Mouse (Mus musculus) C2C12 (cell line): ENCODE measurements around the gene Atg9a.
A peak's percentile ranks its signal among the peaks of the same experiment; 100 is the strongest.

ENCODE experiments used
- CEBPB ChIP-seq: IDR thresholded peaks from one replicate; pipeline ENCODE4 v1.6.1; 2011; ENCODE audit warnings: low read depth, mild to moderate bottlenecking, control low read depth, moderate library complexity
- CTCF ChIP-seq: IDR thresholded peaks from one replicate; pipeline ENCODE4 v1.5.1; 2011; ENCODE audit not compliant: control insufficient read depth, insufficient read depth, insufficient read length
- FOSL1 ChIP-seq: IDR thresholded peaks from one replicate; pipeline ENCODE4 v1.8.0; 2011; ENCODE audit warnings: mild to moderate bottlenecking, low read length; ENCODE audit not compliant: poor library complexity, insufficient read depth, severe bottlenecking
- MAX ChIP-seq: IDR thresholded peaks from one replicate; pipeline ENCODE4 v1.6.1; 2011; ENCODE audit warnings: mild to moderate bottlenecking, control low read depth
- MYOG ChIP-seq: IDR thresholded peaks from one replicate; pipeline ENCODE4 v1.6.1; 2011; ENCODE audit not compliant: control insufficient read depth, insufficient read length; ENCODE audit errors: extremely low read depth
- USF1 ChIP-seq: IDR thresholded peaks from one replicate; pipeline ENCODE4 v1.6.1; 2011; ENCODE audit warnings: low read depth, mild to moderate bottlenecking, control low read depth, moderate library complexity

- TF ChIP-seq USF1 = no peak
- no peak for TF ChIP-seq CTCF
- peak; percentile 31 for TF ChIP-seq FOSL1
- no peak for TF ChIP-seq MAX
- TF ChIP-seq CEBPB = no peak
- TF ChIP-seq MYOG = no peak
Observed at GRCm38 (mm10) chr1:75231224-75231623, 39.2 kb upstream of the Atg9a start.
